Mouse (Mus musculus) testis, postnatal 10 days (tissue): ENCODE measurements at regions not wholly inside any gene's neighbourhood (a gene's known extent, or its start where the extent isn't known, plus 50 kb on each side); places are given as distances from the start of the nearest gene placed in this dataset.

ENCODE experiments used
- DNase-seq: peaks from one replicate; pipeline ENCODE4 v3.0.0; 2021; ENCODE audit warnings: low spot score

DNA sequence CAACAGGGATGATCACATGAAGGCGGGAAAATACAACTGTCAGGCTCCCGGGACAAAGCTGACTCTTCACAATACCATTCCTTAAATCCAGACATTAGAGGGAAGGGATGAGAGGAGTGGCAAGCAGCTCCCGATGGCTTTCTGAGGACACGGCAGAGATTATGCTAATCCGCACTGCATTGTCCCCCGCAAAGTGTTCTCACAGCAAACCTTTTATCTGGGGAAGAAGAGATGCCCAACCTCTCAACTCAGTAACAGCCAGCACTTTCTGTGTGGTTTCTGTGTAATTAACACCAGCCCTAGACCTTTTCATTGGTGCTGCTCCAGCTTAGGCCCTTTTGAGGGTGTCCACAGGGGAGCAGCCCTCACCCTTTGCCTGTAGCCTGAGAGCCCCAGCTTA, 137.9 kb downstream of the Barhl2 start:
- no peak for DNase-seq

DNA sequence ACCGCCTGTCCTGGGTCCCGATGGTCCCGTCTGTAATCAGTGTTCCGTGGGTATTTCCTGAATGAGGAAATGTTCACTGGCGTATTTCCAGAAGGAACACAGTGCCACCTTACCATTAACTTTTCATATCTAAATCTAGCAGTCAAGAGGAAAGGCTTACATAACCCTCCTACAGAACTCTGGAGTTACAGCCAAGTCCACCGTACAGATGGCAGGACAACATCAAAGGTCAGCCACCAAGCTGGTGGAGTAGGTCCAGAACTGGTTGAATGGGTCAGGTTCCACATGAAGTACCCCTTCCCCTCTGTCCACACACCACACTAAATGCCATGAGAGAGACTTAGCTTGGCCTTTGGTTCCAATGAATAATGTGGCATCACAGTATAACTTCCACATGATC, 139.7 kb downstream of the Barhl2 start:
- no peak for DNase-seq

DNA sequence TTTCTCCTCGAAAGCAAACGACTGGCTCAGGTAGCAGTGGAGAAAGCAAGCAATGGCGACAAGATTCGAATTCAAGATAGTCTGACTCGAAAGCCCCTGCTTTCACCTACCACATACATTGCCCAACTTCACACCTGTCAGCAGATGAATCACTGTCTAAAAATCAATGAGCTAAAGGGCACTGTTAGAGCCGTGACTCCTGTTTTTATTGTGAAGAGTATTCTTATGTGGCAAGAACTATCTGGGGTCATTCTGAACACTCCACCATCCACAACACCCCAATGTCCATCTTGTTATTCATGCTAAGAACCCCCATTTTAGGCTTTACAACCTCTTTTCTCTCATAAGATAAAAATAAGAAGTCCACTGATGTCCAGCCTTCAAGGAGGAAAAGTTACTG, 144.1 kb downstream of the Barhl2 start:
- no peak for DNase-seq

DNA sequence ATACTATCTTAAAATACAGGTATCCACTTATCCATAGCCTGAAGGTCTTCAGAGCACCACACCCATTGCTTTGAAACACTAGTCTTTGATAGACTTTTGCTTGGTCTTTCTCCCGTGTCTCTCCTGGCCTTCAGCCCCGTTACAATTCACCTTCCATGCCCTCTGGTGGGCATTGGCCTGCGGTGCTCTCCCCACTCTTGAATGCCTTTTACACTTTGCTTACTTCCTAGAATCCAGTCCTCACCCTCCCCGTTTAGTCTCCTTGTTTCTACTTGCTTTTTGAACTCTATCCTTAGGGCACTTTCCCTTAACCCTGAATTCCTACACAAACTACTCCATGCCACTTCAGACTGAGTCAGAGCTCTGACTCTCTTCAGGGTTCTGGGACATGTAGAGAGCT, 156.6 kb downstream of the Barhl2 start:
- no peak for DNase-seq

DNA sequence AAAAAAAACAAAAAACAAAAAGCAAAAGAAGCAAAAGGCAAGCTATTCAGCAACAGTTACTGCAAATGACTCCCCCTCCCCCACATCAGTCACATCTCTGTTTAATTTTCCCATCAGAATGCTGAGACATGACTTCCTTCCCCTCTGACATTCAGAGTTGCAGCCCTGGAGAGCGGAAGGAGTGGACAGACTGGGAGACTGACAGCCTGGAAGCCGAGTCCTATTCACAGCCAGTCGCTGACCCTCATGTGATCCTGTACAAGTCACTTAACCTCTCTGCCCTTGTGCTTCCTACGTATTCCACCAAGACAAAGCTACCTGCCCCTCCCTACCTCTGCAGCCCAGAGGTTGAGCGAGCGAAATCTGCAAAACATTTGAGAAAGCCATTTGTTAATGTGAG, 161.2 kb downstream of the Barhl2 start:
- no peak for DNase-seq

DNA sequence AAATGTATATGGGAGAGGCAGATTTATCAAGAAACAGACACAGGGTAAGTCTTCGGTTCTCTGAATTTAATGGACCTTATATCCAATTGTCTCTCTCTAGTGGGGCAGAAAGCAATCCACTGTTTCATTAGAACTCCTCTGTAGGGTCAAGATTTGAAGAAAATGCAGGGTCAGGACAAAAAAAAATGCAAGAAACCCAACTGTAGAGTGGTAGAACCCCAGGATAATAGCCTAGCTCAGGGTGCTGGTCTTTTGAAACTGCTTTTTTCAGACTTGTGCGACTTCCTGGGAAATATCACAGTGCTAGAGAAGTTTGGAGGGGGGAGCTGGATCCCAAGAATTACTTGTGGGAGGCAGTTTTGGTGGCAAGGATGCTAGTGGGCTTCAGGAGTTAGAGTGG, 162.0 kb downstream of the Barhl2 start:
- no peak for DNase-seq

DNA sequence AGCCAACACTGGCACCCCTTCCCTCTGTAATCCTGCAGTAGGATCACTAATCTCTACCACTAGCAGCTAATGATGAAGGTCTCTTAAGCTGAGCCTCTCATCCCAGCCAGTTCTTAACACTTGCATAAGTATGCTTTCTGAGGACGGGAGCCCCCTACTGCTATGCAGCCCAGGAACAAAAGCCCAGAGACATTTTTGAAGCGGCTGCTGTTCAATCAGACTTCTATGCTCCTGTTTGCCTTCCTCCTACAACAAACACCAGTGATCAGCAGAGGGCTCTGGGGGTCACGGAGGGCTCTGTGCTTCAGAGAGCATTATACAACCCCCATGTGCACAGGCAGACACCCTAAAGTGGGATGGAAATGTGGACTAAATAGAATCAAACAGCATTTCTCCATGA, 162.4 kb downstream of the Barhl2 start:
- no peak for DNase-seq

DNA sequence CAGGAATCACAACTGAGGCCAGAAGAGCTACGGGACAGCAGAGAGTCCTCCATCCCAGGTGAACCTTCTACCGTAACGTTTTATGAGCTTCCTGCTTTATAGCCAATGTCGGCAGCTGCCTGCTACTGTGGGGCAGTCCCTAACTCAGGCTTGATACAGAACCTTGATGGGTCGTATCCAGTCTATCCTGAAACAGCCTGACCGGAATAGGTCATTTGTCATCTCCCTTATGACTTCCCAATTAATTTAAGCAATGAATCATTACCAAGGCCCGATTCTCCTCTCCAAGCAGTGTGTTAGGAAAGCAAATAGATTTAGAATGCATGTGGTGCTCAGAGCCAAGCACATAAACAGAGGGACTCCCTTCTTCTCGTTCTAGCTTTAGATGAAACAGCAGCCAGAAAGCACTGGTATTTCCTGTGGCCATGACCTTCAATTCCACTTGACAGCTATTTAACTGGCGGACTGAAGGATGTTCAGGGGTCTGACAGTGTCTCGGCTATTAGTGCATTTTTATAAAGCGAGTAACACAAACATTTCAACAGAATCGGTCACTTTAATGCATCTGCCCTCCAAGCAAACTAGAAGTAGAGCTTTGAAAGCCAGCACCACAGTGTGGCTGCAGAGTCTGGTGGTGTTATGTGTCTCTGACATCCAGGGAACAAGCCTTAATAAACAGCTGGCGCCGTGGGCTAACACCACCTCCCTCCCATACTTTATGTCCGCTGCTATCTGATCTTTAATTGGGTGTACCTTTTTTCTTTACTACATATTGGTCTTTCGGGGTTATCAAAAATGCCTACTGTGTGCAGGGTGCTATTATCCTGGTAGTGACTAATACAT, 165.4 kb downstream of the Barhl2 start:
- DNase-seq = no peak

DNA sequence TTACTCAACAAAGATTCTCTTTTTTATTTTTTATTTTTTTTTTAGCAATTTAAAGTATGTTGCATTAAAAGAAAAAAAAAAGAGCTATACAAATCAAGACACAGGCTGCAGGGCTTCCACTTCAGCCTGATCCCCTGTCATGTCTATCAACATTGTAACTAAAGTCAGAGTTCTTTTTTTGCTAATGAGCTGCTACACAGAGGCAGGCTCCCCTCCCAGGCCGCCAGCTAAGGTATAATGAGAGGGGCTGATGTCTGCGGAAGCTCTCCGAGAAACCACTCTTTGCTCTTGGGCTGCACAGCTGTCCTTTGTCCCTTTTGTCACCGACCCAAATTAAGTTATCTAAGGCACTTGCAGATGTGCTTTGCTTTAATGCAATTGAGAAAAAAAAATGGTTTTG, 172.8 kb downstream of the Barhl2 start:
- DNase-seq = no peak

DNA sequence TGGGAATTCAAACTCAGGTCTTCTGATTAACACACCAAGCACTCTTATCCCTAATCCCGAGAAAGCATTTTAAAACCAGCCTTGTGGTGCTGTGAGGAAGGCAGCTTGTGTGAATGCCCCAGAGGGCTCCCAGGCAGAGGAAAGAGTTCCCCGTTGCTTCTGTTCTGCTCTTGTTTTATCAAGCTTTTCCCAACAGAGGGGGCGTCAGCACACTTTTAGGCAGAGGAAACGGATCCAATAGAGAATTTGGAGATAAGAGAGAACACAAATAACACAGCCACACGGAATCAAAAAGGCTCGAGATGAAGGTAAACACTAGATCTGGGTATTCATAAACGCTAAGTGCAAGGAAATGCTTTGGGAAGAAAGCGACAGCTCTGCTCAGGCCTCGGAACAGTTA, 173.2 kb downstream of the Barhl2 start:
- DNase-seq = no peak

DNA sequence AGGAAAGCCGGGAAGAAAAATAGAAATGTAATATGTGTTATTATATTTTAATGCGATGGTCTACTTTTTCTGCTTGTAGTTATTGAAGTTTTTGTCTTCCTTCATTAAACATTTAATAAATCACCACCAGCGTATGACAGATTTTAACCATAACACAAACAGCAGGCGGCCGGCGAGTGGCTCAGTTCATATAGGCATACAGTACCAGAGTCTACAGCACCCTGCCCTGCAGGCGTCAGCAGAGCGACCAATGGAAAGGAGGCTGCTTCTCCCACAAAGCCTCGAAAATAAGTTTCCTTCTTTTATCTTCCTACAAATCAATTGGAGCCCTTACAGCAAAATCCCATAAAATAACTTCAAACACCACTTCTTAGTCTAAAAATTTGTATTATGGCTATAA, 175.3 kb downstream of the Barhl2 start:
- DNase-seq = no peak

DNA sequence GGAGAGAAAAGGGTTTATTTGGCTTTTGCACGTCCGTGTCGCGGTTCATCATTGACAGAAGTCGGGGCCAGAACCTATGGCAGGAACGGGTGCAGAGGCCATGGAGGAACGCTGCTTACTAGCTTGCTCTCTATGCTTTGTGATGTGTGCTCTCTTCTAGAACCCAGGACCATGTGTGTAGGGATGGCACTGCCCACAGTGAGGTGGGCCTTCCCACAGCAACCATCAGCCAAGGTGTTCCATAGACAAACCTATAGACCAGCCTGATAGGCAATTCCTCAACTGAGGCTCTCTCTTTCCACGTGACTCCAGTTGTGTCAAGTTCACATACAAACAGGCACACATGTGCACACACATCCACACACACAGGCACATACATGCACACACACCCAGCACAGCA, 180.2 kb downstream of the Barhl2 start:
- DNase-seq = no peak

DNA sequence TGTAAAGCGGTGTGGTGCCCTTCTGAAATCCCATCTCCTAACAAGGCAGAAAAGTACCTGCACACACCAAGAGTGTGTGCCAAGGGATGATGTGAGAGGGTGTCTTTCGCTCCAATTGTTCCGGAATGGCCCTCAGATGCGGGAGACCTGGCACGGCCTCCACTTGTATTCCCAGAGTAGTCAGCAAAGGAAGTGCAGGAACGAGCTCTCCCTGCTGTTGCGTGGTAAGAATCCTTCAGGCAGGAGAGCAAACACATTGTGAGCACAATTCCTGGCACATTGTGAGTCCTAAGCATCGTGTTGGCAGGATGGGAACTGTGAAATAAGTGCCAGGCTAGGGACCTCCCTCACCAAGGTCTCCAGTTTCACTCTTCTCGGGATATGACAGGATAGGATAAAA, 180.7 kb downstream of the Barhl2 start:
- DNase-seq = no peak

DNA sequence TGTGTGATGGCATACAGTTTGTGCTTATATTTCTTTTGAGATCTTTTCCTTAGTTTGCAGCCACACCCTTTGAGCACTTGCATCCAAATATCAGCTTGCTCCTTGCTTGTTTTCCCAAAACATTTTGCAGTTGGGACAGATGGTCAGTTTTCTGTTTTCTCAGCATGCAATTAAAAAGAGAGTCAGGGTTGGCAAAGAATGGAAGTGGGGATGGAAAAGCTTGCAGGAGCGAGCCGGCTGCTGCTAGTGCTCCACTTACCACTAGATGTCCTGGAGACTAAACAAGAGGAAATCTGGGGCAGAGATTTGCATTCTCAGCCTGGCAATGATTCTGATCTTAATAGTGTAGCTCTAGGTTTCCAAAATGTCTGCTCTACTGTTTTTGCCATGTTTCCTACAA, 181.8 kb downstream of the Barhl2 start:
- DNase-seq = no peak

DNA sequence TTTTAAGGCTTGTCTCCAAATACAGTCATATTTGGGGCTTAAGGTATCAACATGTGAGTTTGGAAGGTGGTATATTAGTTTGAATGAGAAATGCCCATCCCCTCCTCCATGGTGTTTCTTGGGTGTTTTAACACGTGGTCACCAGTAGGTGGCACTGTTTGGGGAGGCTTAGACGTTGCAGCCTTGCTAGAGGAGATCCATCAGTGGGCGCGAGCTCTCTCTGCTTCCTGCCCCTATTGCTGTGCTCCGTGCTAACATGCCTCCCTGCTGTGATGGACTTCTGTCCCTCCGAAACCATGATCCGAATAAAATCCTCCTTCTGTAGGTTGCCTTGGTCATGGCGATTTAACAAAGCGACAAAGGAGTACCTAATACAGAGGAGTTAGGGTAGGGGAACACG, 183.3 kb downstream of the Barhl2 start:
- peak; percentile 42 for DNase-seq

DNA sequence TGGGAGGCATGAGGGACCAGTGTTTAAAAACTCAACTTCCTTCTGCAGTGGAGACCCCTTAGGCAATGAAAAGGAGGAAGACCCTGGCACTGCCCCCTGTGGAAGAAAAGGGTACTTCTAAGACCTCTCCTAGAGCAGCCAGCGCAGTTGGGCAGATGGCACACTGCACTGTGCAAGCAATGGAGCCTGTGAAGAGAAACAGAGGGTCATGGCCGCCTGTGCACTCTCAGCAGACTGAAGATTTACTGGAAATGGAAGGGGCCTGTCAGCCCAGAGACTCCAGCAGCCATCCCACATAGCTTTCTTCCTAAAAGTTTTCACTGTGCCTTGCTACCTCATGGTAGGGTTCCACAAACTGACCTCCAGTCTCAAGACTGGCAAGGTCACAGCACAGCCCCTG, 193.4 kb downstream of the Barhl2 start:
- DNase-seq = no peak

DNA sequence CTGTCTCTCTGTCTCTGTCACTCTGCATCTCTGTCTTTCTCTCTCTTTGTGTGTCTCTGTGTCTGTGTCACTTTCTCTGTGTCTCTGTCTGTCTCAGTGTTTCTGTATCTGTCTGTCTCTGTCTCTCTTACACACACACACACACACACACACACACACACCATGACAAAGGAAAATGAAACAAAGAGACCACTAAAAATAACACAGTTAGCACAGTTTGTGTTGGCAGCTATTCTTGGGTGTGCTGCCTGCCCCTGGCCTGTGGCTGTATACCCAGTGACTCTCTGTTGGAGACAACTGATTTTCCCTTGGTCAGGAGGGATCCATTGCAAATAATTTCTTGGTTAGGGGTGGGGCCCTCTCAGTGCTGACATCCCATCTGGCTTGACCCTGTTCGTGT, 200.8 kb downstream of the Barhl2 start:
- DNase-seq = no peak

DNA sequence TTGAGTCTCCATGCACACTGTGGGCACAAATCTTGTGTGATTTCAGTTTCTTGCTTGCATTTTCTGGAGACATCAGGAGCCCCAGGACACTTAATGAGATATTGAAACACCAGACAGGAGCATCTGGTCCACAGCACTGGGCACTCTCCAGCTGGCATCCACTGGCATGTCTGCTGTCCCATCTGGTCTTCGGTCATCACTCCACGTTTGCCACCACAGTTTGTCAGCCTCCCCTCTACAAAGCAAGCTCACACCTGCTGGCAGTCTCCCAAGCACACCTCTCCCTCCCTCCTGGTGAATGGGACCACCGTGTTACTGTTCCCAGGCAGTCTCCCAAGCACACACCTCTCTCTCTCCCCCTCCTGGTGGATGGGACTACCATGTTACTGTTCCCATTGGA, 228.8 kb downstream of the Barhl2 start:
- no peak for DNase-seq

DNA sequence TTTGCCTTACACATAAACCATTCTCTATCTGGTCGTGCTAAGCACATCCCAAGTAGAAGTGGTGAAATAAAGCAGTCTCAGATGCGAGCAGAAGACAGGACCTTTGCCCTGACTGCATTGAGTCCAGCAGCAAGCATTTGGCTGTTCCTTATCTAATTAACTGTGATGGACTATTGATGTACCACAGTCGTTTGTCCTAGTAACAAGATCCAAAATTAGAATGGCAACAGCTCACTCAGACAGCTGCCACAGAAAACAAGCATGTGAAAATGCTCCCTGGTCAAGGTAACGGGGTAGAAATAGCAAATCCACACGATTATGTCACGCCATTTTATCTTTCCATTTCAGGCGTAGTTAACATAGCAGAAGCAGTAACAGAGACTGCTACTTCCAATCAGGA, 233.8 kb downstream of the Barhl2 start:
- no peak for DNase-seq

DNA sequence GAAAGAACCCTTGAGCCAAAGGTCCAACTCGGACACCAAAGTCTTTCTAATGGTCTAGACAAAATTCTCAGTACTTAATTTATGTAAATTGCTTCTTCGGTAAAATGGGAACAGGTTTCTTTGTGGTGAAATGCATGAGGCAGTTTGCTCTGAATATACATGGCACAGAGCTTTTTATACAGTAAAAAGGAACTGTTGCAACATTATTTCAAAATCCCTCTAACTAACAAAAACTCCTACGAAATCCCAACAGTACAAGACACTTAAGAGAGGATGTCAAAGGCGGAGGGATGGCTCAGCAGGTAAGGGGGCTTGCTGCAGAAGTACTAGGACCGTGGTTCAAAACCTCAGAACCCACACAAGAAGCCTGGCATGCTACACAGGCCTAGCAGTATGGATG, 248.4 kb downstream of the Barhl2 start:
- DNase-seq = no peak

DNA sequence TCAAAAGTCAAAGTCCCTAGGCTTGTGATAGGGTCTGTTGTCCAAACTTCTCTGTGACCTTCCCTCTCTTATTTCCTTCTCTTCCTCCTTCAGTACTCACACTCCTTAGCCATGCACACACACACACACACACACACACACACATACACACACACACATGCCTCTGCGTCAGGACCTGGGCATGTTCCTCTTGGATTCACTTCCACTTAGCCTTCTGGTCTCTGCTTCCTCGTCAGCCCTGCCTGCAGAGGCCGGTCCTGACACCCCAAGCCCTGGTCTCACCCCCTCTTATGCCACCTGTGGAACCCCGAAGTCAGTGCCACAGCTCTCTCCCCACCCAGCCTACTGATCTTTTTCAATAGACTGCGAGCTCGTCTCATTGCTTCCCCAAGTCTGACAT, 250.3 kb downstream of the Barhl2 start:
- no peak for DNase-seq

DNA sequence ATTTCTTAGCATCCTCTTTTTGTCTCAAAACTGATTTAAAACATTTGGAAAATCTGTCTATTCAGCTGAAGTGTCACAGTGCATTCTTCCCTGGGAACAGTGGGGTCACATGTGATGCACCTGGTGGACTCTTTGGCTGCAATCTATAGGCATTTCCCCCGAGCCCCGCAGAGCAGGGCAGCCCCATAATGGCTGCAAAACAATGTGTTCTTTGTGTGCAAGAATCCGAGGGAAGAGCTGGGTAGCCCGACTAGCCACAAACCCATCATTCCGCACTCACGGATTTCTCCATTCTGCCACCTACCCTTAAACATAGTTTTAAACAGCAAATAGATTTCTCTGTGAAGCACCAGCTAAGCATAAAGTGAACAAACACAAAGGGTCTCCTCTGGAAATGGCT, 252.2 kb downstream of the Barhl2 start:
- DNase-seq = no peak

DNA sequence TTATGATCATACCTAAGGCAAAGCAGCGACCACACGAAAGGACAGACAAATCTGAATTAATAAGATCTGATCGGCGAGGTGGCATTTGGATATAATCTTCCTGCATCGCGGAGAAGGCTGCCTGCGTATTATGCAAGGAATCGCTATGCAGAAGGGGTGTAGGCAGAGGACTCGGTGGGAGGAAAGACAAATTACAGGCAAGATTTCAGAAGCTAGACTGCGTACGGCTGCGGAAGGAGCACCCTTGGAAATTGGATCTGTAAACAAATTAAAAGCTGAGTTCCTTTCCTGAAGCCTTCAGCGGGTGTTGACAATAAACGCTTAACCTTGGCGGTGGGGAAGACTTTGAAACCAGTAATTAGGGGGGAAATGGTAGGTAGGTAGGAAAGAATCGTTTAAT, 257.3 kb downstream of the Barhl2 start:
- no peak for DNase-seq

DNA sequence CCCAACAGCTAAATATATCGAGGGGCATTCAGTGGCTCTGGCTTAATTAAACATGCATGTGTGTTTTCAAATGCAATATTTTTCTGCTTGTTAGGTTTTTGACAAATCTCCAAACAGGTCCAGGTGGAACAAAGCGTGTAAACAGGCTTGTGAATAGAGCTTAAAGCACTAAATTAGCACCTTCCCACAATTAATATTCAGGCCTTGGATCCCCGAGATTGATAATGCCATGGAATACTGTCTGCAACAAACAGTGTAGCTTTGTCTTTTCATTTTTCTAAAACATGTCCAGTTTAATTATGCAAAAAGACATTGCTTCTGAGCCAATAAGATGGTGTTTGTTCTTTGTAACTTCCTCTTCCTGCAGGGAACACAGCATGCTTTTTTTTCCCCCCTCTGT, 258.9 kb downstream of the Barhl2 start:
- DNase-seq = no peak

DNA sequence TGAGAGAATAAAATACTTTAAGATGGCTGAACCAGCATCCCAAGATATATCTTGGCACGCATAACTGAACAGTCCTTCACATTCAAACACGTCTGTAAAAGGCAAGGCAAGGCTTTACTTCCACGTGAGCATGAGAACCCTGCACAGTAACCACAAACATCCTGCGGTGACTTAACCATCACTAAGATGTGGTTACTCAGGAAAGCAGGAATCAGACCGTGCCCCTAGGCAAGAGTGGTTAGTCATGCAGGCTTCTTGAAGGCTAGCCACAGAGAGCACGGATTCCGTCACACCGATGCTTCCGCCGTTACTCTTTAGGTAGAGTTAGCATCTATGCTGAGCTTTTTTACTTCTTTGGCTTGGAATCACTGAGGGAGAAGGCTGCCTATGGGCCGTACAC, 266.8 kb downstream of the Barhl2 start:
- no peak for DNase-seq
